Mouse (Mus musculus) liver, embryonic 14 days (tissue): ENCODE measurements around the gene Olfr692. TPM values are rescaled to one million over a fixed set of nuclear protein-coding genes. Genes with fewer than 3 reads are reported as not detected.

ENCODE experiments used
- polyA plus RNA-seq: library from polyadenylated mRNA; depleted of rRNA; stranded (reverse); fragments of >200 nt; gene quantifications from 2 replicates; pipeline ENCODE4 v1.2.3, GENCODE M21; 2012; rRNA removed

Olfr692 gene
- polyA plus RNA-seq: not detected in 2 replicates

DNA sequence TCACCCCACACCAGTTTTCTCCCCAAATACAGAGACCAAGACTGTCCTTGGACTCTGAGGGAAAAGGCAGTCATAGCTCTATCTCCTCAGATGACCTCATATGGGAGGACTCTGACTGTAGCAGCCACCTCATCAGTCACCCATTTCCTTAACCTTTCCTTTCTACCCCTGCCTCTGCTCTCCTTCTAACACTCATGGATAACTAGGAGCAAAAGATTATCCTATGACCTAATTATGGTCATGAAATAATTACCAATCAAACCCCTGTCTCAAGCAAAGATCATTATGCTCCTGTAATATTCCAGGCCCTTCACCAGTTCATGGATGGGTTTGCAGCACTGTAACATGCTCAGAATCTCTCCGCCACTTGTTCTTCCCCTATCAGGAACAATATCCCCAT lies at the start of gene Olfr692:
Gene Olfr692, plus strand, starts transcription at position 301 of the 400 bp plus-strand sequence.

DNA sequence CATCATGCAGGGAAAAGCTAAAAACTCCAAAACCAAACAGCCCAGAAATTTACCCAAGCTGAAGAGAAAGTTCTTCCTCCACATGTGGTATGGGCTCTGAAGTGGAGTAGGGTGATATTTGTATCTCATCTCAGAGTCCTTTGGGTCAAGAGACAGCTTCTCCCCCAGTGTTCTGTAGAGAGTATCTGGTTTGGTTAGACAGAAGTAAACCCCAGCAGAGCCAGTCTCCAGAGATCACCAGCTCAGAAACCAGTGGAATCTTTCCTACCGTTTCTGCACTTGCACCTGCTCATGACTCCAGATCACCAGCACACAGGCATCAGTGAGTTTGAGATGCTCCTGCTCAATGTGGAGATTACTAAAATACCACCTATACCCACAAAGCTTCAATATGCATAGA lies 34.0 kb upstream of the Olfr692 start, which contains the start of gene Olfr690:
Gene Olfr690, minus strand, starts transcription at position 101 of the 400 bp plus-strand sequence.

DNA sequence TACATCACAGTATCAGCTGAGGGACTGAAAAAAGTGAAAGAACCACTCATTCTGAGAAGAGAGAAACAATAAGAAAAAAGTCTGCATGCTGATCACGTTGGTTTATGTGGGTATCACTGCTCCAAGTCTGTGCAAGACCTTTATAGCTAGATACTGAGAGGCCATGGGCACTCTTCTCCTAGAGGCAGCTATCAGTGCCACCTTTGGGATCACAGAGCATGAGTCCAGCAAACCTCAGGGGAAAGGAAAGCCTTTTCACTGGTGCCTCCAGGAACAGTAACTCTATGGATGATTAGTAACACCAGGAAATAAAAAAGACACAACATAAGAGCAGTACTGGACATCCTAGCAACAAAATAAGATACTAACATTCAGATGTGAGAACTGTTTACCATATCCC lies 25.9 kb upstream of the Olfr692 start, which contains the start of gene Olfr691:
Gene Olfr691, minus strand, starts transcription at position 101 of the 400 bp plus-strand sequence.

GRCm38 (mm10) chr7:105374866-105375265 lies 6.8 kb downstream of the Olfr692 start, which contains the start of gene Gm5901:
Gene Gm5901 (plus strand): TSS chr7:105375038.

GRCm38 (mm10) chr7:105399935-105400624 lies 32.0 kb downstream of the Olfr692 start, which contains the start of gene Fam160a2:
Gene Fam160a2 (minus strand): TSS chr7:105400054.

GRCm38 (mm10) chr7:105404268-105404667 lies 36.2 kb downstream of the Olfr692 start, which contains the start of gene Cnga4:
Gene Cnga4 (plus strand): TSS chr7:105404568.

Other genes with a start within 250 kb of the Olfr692 start
- gene Olfr683, start 221.2 kb upstream of the Olfr692 start, polyA plus RNA-seq: not detected in 2 replicates
- not detected in 2 replicates for gene Olfr684, start 204.6 kb upstream of the Olfr692 start, polyA plus RNA-seq
- not detected in 2 replicates for gene Olfr685, start 182.2 kb upstream of the Olfr692 start, polyA plus RNA-seq
- gene Olfr686, start 160.7 kb upstream of the Olfr692 start, polyA plus RNA-seq: not detected in 2 replicates
- gene Olfr688, start 80.1 kb upstream of the Olfr692 start, polyA plus RNA-seq: not detected in 2 replicates
- not detected in 2 replicates for gene Olfr689, start 57.1 kb upstream of the Olfr692 start, polyA plus RNA-seq
- gene Olfr690, start 34.1 kb upstream of the Olfr692 start, polyA plus RNA-seq: not detected in 2 replicates
- gene Olfr691, start 26.0 kb upstream of the Olfr692 start, polyA plus RNA-seq: not detected in 2 replicates
- gene Gm5901, start 6.8 kb downstream of the Olfr692 start, polyA plus RNA-seq: not detected in 2 replicates
- 7.3 and 9.1 TPM in 2 replicates for gene Fam160a2, start 31.8 kb downstream of the Olfr692 start, polyA plus RNA-seq
- 0.01 and 0.05 TPM in 2 replicates for gene Cnga4, start 36.3 kb downstream of the Olfr692 start, polyA plus RNA-seq
- gene Cckbr, start 57.5 kb downstream of the Olfr692 start, polyA plus RNA-seq: not detected in 2 replicates
- 2.6 TPM in 2 replicates for gene Cavin3, start 114.1 kb downstream of the Olfr692 start, polyA plus RNA-seq
- 8.7 and 10.2 TPM in 2 replicates for gene Smpd1, start 186.1 kb downstream of the Olfr692 start, polyA plus RNA-seq
- gene Apbb1, start 213.4 kb downstream of the Olfr692 start, polyA plus RNA-seq: 1.7 TPM in 2 replicates
- 175 and 220 TPM in 2 replicates for gene Hpx, start 231.9 kb downstream of the Olfr692 start, polyA plus RNA-seq